Mouse (Mus musculus) liver, embryonic 14.5 days (tissue): ENCODE measurements around the gene Dnah11. TPM values are rescaled to one million over a fixed set of nuclear protein-coding genes. Genes with fewer than 3 reads are reported as not detected.
"Not testable (repeated sequence)": the region's sequence is repeated elsewhere in the genome, so short reads cannot be mapped to it uniquely, and the experiment has no call there.

Experiments used
- ATAC-seq: fragments of 200-750 bp; cut with Nextera tagmentation; 2 replicates; pipeline ENCODE4 v1.8.0; 2017; ENCODE audit warnings: moderate number of reproducible peaks, mild to moderate bottlenecking, moderate library complexity; ENCODE audit not compliant: insufficient read depth
- DNase-seq, 3 experiments: peaks; one replicate each; pipeline ENCODE4 v3.0.0-alpha.2; 2012 to 2013; ENCODE audit warnings: low read depth in 3 of 3, low spot score in 3 of 3
- H3K27ac ChIP-seq: fragments of 300-500 bp; sonication (generic); 2 replicates; pipeline ENCODE4 v1.5.1; 2014; ENCODE audit warnings: moderate library complexity, mild to moderate bottlenecking, control low read depth, inconsistent platforms
- H3K27me3 ChIP-seq: fragments of 300-500 bp; sonication (generic); 2 replicates; pipeline ENCODE4 v1.6.1; 2014; ENCODE audit warnings: mild to moderate bottlenecking, low read length, moderate library complexity; ENCODE audit not compliant: control insufficient read depth, insufficient read depth
- H3K36me3 ChIP-seq: fragments of 300-500 bp; sonication (generic); replicated peaks from 2 replicates; pipeline ENCODE4 v1.6.1; 2014; ENCODE audit warnings: low read depth; ENCODE audit not compliant: control insufficient read depth, insufficient read depth
- H3K4me1 ChIP-seq, 2 experiments: fragments of 200-500 bp in 1 of 2; fragments of 300-500 bp in 1 of 2; sonication (generic) in 1 of 2; replicated peaks; 2 replicates each; pipeline ENCODE4 v1.6.1; 2012 to 2014; ENCODE audit warnings: antibody characterized with exemption in 1 of 2, inconsistent platforms in 1 of 2, low read length in 1 of 2; ENCODE audit not compliant: control insufficient read depth in 2 of 2, insufficient read depth in 2 of 2
- H3K4me2 ChIP-seq: fragments of 300-500 bp; sonication (generic); 2 replicates; pipeline ENCODE4 v1.6.1; 2014; ENCODE audit warnings: low read depth, mild to moderate bottlenecking, control low read depth, moderate library complexity
- H3K4me3 ChIP-seq, 2 experiments: fragments of 200-500 bp in 1 of 2; fragments of 300-500 bp in 1 of 2; sonication (generic) in 1 of 2; 2 replicates each; pipeline ENCODE4 v1.5.1; 2012 to 2014; ENCODE audit warnings: low read depth in 2 of 2, low read length in 2 of 2, mild to moderate bottlenecking in 2 of 2, control low read depth in 1 of 2, inconsistent platforms in 1 of 2, moderate library complexity in 1 of 2; ENCODE audit not compliant: insufficient read depth in 1 of 2
- H3K9ac ChIP-seq: fragments of 300-500 bp; sonication (generic); replicated peaks from 2 replicates; pipeline ENCODE4 v1.6.1; 2014; ENCODE audit warnings: mild to moderate bottlenecking, control low read depth, moderate library complexity
- H3K9me3 ChIP-seq: fragments of 300-500 bp; sonication (generic); 2 replicates; pipeline ENCODE4 v1.6.1; 2016; ENCODE audit warnings: low read length, mixed read lengths; ENCODE audit not compliant: control insufficient read depth
- CTCF ChIP-seq: IDR thresholded peaks from 2 replicates; pipeline ENCODE4 v1.5.1; 2016; ENCODE audit warnings: antibody characterized with exemption, low read depth, control low read depth
- EP300 ChIP-seq: IDR thresholded peaks from 2 replicates; pipeline ENCODE4 v1.6.1; 2016; ENCODE audit warnings: antibody characterized with exemption, low read depth
- WGBS: fragments of 180-500 bp; shearing (Covaris S2); extraction: QIAGEN DNeasy Blood & Tissue Kit; methylation state at CpG from one replicate; pipeline ENCODE4 v1.1.7; 2014; ENCODE audit not compliant: insufficient replicate concordance; 5-methylcytosine and 5-hydroxymethylcytosine counted together
- polyA plus RNA-seq, 2 experiments: library from polyadenylated mRNA; depleted of rRNA in 1 of 2; stranded (reverse) in 1 of 2; unstranded in 1 of 2; fragments of >200 nt; fragmentation: Nextera tagmentation in 1 of 2; extraction: Ambion mirVana in 1 of 2; gene quantifications; 2 replicates each; pipeline versions ENCODE4 v1.2.1 to v1.2.3; 2012 to 2014

The Dnah11 gene
- polyA plus RNA-seq, 2 experiments = 0.06 to 0.26 TPM

- no peaks in the 10 kb centered on the region for H3K36me3 ChIP-seq
- no peaks in the 10 kb centered on the region for H3K9me3 ChIP-seq
- H3K27ac ChIP-seq = no peak overlapping the region
- H3K9ac ChIP-seq = no peak overlapping the region
- ATAC-seq = peak; percentile 74
- 18% methylated on average over 1 of the region's 1 CpGs for WGBS
- no peaks in the 10 kb centered on the region for H3K27me3 ChIP-seq
- H3K4me1 ChIP-seq = 0 out of 4 replicates have a peak, but pooled peaks cover 0 to 3% of the 10 kb centered on the region in 2 experiments
- no peak for TF ChIP-seq CTCF
- TF ChIP-seq EP300 = no peak
- H3K4me2 ChIP-seq = no peak overlapping the region
- no peak overlapping the region for H3K4me3 ChIP-seq
- peak in 2 of 3 experiments; percentile 22 to 24 for DNase-seq
These were observed 266.8 kb downstream of the Dnah11 start for GRCm38 (mm10) chr12:117932026-117932425.

- H3K27ac ChIP-seq = no peak overlapping the region
- TF ChIP-seq CTCF (no peak), EP300 (no peak)
- no peak overlapping the region for H3K4me3 ChIP-seq
- H3K9ac ChIP-seq = no peak overlapping the region
- H3K36me3 ChIP-seq = no peaks in the 10 kb centered on the region
- no peak overlapping the region for H3K4me2 ChIP-seq
- no peaks in the 10 kb centered on the region for H3K9me3 ChIP-seq
- no peaks in the 10 kb centered on the region for H3K4me1 ChIP-seq
- no peak for ATAC-seq
- no peak for DNase-seq
- H3K27me3 ChIP-seq = no peaks in the 10 kb centered on the region
- 63% methylated on average over 4 of the region's 4 CpGs for WGBS
These were observed 269.1 kb downstream of the Dnah11 start for GRCm38 (mm10) chr12:117929768-117930167.

DNA sequence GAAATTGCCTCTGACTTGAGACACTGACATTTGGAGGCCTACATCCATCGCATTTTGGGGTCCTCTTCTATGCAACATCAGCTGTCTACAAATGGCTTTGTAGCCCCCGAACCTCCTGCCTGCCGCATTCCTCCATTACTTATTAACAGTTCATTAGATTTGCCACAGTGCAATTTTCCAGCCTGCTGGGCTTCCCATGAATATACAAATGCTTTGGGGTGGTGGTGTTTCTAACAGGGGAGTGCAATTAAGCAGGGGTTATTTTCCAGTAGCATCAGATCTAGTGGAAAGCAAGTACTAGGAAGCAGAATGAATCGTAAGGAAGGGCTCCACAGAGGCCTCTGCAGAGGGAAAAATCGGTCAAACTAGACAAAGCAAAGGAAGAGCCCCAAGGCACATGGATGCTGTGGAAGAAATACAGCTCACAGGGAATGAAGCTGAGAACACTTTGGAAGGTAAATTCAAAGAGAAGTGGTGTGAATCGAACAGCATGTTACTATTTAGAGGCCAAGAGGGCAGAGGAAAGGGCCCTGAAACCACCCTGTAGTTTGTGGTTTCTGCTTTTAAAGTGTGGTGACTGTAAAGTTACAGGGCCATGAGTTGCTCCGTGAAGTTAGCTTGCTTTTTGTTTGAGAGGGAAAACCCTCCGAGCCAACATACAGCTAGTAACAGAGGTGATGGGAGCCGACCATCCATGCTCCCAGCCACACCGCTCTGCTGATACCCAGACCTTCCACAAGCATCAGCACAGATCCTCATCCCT lies 282.8 kb downstream of the Dnah11 start:
- Histone ChIP-seq H3K4me1 (no peaks in the 10 kb centered on the region), H3K4me3 (no peak overlapping the region), H3K9ac (no peak overlapping the region), H3K9me3 (no peaks in the 10 kb centered on the region), H3K4me2 (no peak overlapping the region), H3K27me3 (no peaks in the 10 kb centered on the region), H3K27ac (no peak overlapping the region), H3K36me3 (no peaks in the 10 kb centered on the region)
- WGBS = 34% methylated on average over 10 of the region's 10 CpGs
- ATAC-seq (no peak), DNase-seq (no peak)
- TF ChIP-seq EP300 = no peak
- TF ChIP-seq CTCF = no peak

GRCm38 (mm10) chr12:117914613-117915245 lies 284.1 kb downstream of the Dnah11 start:
- Histone ChIP-seq H3K9ac (no peak overlapping the region), H3K36me3 (no peaks in the 10 kb centered on the region), H3K27me3 (no peaks in the 10 kb centered on the region), H3K4me2 (no peak overlapping the region), H3K9me3 (no peaks in the 10 kb centered on the region), H3K4me3 (no peak overlapping the region), H3K27ac (no peak overlapping the region), H3K4me1 (no peaks in the 10 kb centered on the region)
- no peak for ATAC-seq
- no peak for DNase-seq
- WGBS = 56% methylated on average over 10 of the region's 10 CpGs
- no peak for TF ChIP-seq EP300

- WGBS = 29% methylated on average over 1 of the region's 1 CpGs
- no peak overlapping the region for H3K4me3 ChIP-seq
- no peak overlapping the region for H3K4me2 ChIP-seq
- H3K9me3 ChIP-seq = no peaks in the 10 kb centered on the region
- TF ChIP-seq CTCF (no peak), EP300 (no peak)
- H3K27me3 ChIP-seq = no peaks in the 10 kb centered on the region
- H3K36me3 ChIP-seq = no peaks in the 10 kb centered on the region
- ATAC-seq (no peak), DNase-seq (no peak)
- H3K9ac ChIP-seq = no peak overlapping the region
- H3K4me1 ChIP-seq = no peaks in the 10 kb centered on the region
- no peak overlapping the region for H3K27ac ChIP-seq
These were observed 287.4 kb downstream of the Dnah11 start for GRCm38 (mm10) chr12:117911396-117911795.

- WGBS = 48% methylated on average over 4 of the region's 4 CpGs
These were observed 293.5 kb downstream of the Dnah11 start for GRCm38 (mm10) chr12:117905232-117905840.

More at GRCm38 (mm10) chr12:117905232-117905840, 293.5 kb downstream of the Dnah11 start:
- H3K36me3 ChIP-seq, H3K4me1 ChIP-seq, H3K9me3 ChIP-seq, ATAC-seq, H3K27me3 ChIP-seq, H3K9ac ChIP-seq, H3K4me2 ChIP-seq, DNase-seq, H3K4me3 ChIP-seq, H3K27ac ChIP-seq: not testable (repeated sequence)
